Mouse (Mus musculus) thymus, adult 2 months (tissue): ENCODE data around the gene Gm20662. TPM values are rescaled to one million over a fixed set of nuclear protein-coding genes. Genes with fewer than 3 reads are reported as not detected.

Source experiments
- DNase-seq: peaks from one replicate; pipeline ENCODE4 v3.0.0; 2021
- H3K27ac ChIP-seq: fragments of 200-500 bp; 2 replicates; pipeline ENCODE4 v1.5.1; 2012; ENCODE audit warnings: low read length, control low read depth; ENCODE audit not compliant: control insufficient read depth, insufficient read depth
- H3K27me3 ChIP-seq: fragments of 200-500 bp; 2 replicates; pipeline ENCODE4 v1.6.1; 2012; ENCODE audit warnings: mild to moderate bottlenecking, low read length, moderate library complexity, mixed read lengths; ENCODE audit not compliant: control insufficient read depth, insufficient read depth
- H3K36me3 ChIP-seq: fragments of 200-500 bp; 2 replicates; pipeline ENCODE4 v1.6.1; 2012; ENCODE audit warnings: mild to moderate bottlenecking, low read length, moderate library complexity; ENCODE audit not compliant: control insufficient read depth, insufficient read depth
- H3K4me1 ChIP-seq: fragments of 200-500 bp; replicated peaks from 2 replicates; pipeline ENCODE4 v1.6.1; 2012; ENCODE audit warnings: low read length; ENCODE audit not compliant: control insufficient read depth, insufficient read depth
- H3K4me3 ChIP-seq: fragments of 200-500 bp; 2 replicates; pipeline ENCODE4 v1.5.1; 2012; ENCODE audit warnings: mild to moderate bottlenecking, low read length, control low read depth, moderate library complexity; ENCODE audit not compliant: control insufficient read depth, insufficient read depth
- CTCF ChIP-seq: fragments of 200-500 bp; IDR thresholded peaks from 2 replicates; pipeline ENCODE4 v1.5.1; 2012; ENCODE audit warnings: mild to moderate bottlenecking, control low read depth, low read length, moderate library complexity, borderline replicate concordance; ENCODE audit not compliant: control insufficient read depth, poor library complexity, insufficient read depth; ENCODE audit errors: extremely low read depth
- POLR2A ChIP-seq: fragments of 200-500 bp; IDR thresholded peaks from 2 replicates; pipeline ENCODE4 v1.6.1; 2012; ENCODE audit warnings: mild to moderate bottlenecking, low read length, control low read depth, moderate library complexity; ENCODE audit not compliant: control insufficient read depth, poor library complexity, insufficient read depth; ENCODE audit errors: extremely low read depth
- WGBS: fragments of 180-500 bp; shearing (Covaris S2); methylation state at CpG from one replicate; pipeline ENCODE4 v1.1.7; 2018; 5-methylcytosine and 5-hydroxymethylcytosine counted together
- polyA plus RNA-seq: library from polyadenylated mRNA; depleted of rRNA; stranded (reverse); fragments of >200 nt; gene quantifications from 2 replicates; pipeline ENCODE4 v1.2.3, GENCODE M21; 2012

The Gm20662 gene
- polyA plus RNA-seq, 1 experiment = 3.2 TPM

DNA sequence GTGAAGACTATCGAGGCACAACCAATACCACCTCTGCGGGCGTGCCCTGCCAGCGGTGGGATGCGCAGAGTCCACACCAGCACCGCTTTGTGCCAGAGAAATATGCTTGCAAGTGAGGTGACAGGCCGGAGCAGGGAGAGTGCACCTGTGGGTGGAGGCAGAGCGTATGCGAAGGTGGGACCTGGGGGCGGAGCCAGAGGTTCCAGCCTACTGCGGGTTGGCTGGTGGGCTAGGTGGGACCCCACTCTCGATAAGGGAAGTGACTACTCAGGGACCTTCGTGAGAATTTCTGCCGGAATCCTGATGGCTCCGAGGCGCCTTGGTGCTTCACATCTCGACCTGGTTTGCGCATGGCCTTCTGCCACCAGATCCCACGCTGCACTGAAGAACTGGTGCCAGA lies 86.4 kb downstream of the Gm20662 start:
- 27% methylated on average over 19 of the region's 19 CpGs for WGBS
- Histone ChIP-seq H3K4me1 (peaks cover 29% of the 10 kb centered on the region), H3K27ac (no peak overlapping the region), H3K36me3 (peaks cover 21% of the 10 kb centered on the region), H3K27me3 (no peaks in the 10 kb centered on the region), H3K4me3 (peak overlapping the region; percentile 7; the same call in 1 of the 2 replicates)
- TF ChIP-seq POLR2A (no peak), CTCF (no peak)
- no peak for DNase-seq

DNA sequence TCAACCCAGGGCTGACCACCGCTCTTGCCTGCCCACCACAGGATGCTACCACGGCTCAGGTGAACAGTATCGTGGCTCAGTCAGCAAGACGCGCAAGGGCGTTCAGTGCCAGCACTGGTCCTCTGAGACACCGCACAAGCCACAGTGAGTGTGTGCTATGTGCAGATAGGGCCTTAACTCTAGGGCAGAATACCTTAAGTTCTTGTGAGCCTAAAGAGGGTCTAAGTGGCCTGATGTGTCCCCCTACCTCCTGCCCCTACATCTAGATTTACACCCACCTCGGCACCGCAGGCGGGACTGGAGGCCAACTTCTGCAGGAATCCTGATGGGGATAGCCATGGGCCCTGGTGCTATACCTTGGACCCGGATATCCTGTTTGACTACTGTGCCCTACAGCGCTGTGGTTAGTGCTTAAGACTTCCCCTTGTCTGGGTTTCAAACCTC lies 86.9 kb downstream of the Gm20662 start, which contains the start of gene Rnf123:
TSS of gene Rnf123 (minus strand) at position 359 of the 444 bp plus-strand sequence.
- 9% methylated on average over 12 of the region's 12 CpGs for WGBS
- no peak for DNase-seq
- H3K27me3 ChIP-seq = no peaks in the 10 kb centered on the region
- no peak within 1 kb of the TSS for H3K27ac ChIP-seq
- peak within 1 kb of the TSS; percentile 7; the same call in 1 of the 2 replicates for H3K4me3 ChIP-seq
- TF ChIP-seq POLR2A (no peak), CTCF (no peak)
- peaks cover 26% of the 10 kb centered on the region for H3K36me3 ChIP-seq
- peaks cover 25% of the 10 kb centered on the region for H3K4me1 ChIP-seq

DNA sequence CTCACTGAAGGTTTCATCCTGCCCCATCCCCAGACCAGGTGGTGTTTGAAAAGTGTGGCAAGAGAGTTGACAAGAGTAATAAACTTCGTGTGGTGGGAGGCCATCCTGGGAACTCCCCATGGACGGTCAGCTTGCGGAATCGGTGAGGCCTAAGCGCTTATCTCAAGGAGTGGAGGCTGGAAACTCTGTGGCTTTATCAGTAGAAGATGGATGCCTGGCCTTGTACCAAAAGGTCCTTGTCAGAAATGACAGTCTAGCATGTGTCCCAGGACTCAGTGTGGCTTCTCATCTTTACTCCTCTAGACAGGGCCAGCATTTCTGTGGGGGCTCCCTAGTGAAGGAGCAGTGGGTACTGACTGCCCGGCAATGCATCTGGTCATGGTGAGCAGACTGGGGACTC lies 87.4 kb downstream of the Gm20662 start:
- no peak overlapping the region for H3K4me3 ChIP-seq
- WGBS = 93% methylated on average over 6 of the region's 6 CpGs
- no peak overlapping the region for H3K27ac ChIP-seq
- peaks cover 31% of the 10 kb centered on the region for H3K36me3 ChIP-seq
- no peak for DNase-seq
- TF ChIP-seq CTCF (no peak), POLR2A (no peak)
- no peaks in the 10 kb centered on the region for H3K27me3 ChIP-seq
- peaks cover 21% of the 10 kb centered on the region for H3K4me1 ChIP-seq

DNA sequence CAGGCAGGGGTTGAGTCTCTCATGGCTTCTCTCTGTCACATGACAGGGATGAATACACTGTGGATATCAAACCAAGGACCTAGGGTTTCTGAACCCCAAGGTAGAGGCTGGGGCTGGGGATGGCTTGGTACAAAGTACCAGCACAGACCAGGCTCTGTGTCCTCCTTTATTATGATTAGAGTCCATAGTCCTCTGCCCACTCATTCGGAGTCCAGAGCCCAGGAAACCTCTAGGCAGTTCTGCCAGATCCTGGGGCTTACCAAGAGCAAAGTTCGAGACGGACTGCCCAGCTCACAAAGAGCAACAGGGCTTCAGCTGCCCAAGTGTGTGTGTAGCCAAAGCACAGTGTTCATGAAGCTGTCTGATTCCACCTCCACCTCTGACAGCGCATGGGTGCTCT lies 89.1 kb downstream of the Gm20662 start:
- no peak for DNase-seq
- TF ChIP-seq CTCF (no peak), POLR2A (no peak)
- 99% methylated on average over 4 of the region's 4 CpGs for WGBS
- H3K27ac ChIP-seq = no peak overlapping the region
- H3K27me3 ChIP-seq = no peaks in the 10 kb centered on the region
- peaks cover 16% of the 10 kb centered on the region for H3K4me1 ChIP-seq
- H3K4me3 ChIP-seq = no peak overlapping the region
- peaks cover 35% of the 10 kb centered on the region for H3K36me3 ChIP-seq

DNA sequence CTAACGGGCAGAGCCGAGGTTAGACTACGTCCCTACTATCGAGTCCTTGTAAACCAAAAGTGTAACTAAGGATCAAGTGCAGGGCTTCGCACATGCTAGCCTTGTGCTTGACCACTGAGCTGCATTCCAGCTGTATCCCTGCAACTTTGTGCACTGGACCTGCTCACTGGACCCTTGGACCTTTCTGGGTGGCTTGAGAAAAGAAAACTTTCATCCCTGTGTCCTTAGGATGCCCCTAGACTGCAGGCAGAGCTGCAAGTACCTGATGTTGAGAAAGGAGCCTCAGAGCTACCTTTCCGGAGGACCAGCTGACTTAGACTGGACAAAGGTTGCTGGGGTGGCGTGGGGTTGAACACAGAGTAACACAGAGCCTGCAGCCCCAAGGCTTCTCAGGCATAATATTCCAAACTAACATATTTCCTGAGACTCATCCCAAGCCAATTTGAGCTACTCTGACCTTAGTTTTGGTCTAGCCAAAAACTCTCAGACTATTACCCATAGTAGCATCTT lies 94.5 kb downstream of the Gm20662 start:
- WGBS = 97% methylated on average over 7 of the region's 7 CpGs
- no peaks in the 10 kb centered on the region for H3K27me3 ChIP-seq
- peaks cover 33% of the 10 kb centered on the region for H3K36me3 ChIP-seq
- DNase-seq = no peak
- no peak overlapping the region for H3K4me3 ChIP-seq
- H3K4me1 ChIP-seq = peaks cover 14% of the 10 kb centered on the region
- no peak overlapping the region for H3K27ac ChIP-seq
- no peak for TF ChIP-seq POLR2A
- TF ChIP-seq CTCF = no peak

DNA sequence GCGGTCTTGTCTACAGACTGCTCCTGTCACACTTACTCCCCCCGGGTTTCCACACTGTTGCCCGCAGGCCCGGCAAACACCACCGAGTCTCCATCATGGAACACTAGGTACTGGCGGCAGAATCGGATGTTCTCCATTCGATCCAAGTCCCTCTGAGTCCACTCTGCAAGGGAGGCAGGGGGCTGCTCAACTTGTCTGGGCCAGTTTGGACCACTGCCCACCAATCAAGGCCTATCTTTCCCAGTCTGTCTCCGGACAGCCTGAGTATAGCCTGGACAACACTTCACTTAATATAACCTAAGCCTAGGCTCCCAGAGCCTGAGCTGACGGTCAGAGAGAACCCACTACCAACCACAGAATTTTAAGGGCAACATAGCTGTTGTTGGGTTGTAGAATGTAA lies 97.4 kb downstream of the Gm20662 start:
- Histone ChIP-seq H3K27me3 (no peaks in the 10 kb centered on the region), H3K4me3 (peak overlapping the region; percentile 97), H3K36me3 (peaks cover 11% of the 10 kb centered on the region), H3K4me1 (peaks cover 14% of the 10 kb centered on the region), H3K27ac (peak overlapping the region; percentile 73)
- 86% methylated on average over 10 of the region's 10 CpGs for WGBS
- DNase-seq = no peak
- TF ChIP-seq CTCF (no peak), POLR2A (no peak)
